Mouse (Mus musculus) lung, postnatal 0 days (tissue): Measurements from ENCODE around the gene Gas2. TPM values are rescaled to one million over a fixed set of nuclear protein-coding genes. Genes with fewer than 3 reads are reported as not detected.

Source experiments
- ATAC-seq: fragments of 200-750 bp; cut with Nextera tagmentation; 2 replicates; pipeline ENCODE4 v1.8.0; 2017; ENCODE audit warnings: moderate library complexity
- DNase-seq: peaks from one replicate; pipeline ENCODE4 v3.0.0-alpha.2; 2016; ENCODE audit warnings: low spot score
- H3K27ac ChIP-seq: fragments of 300-500 bp; sonication (generic); 2 replicates; pipeline ENCODE4 v1.5.1; 2014; ENCODE audit warnings: antibody characterized with exemption, mild to moderate bottlenecking, low read length, mixed read lengths
- H3K27me3 ChIP-seq: fragments of 300-500 bp; sonication (generic); replicated peaks from 2 replicates; pipeline ENCODE4 v1.6.1; 2014; ENCODE audit warnings: low read length, mixed read lengths; ENCODE audit not compliant: insufficient read depth
- H3K36me3 ChIP-seq: fragments of 300-500 bp; sonication (generic); 2 replicates; pipeline ENCODE4 v1.6.1; 2014; ENCODE audit warnings: low read length, mixed read lengths; ENCODE audit not compliant: insufficient read depth
- H3K4me1 ChIP-seq: fragments of 300-500 bp; sonication (generic); 2 replicates; pipeline ENCODE4 v1.6.1; 2014; ENCODE audit warnings: antibody characterized with exemption, low read depth, low read length, mixed read lengths; ENCODE audit not compliant: insufficient read depth
- H3K4me2 ChIP-seq: fragments of 300-500 bp; sonication (generic); replicated peaks from 2 replicates; pipeline ENCODE4 v1.6.1; 2014; ENCODE audit warnings: low read depth, mild to moderate bottlenecking, low read length, moderate library complexity, mixed read lengths
- H3K4me3 ChIP-seq: fragments of 300-500 bp; sonication (generic); 2 replicates; pipeline ENCODE4 v1.5.1; 2014; ENCODE audit warnings: low read depth, low read length
- H3K9ac ChIP-seq: fragments of 300-500 bp; sonication (generic); replicated peaks from 2 replicates; pipeline ENCODE4 v1.6.1; 2014; ENCODE audit warnings: low read depth, mild to moderate bottlenecking
- H3K9me3 ChIP-seq: fragments of 300-500 bp; sonication (generic); 2 replicates; pipeline ENCODE4 v1.6.1; 2016; ENCODE audit warnings: low read length, mixed read lengths
- CTCF ChIP-seq: IDR thresholded peaks from 2 replicates; pipeline ENCODE4 v1.5.1; 2016; ENCODE audit warnings: antibody characterized with exemption, mild to moderate bottlenecking
- EP300 ChIP-seq: IDR thresholded peaks from 2 replicates; pipeline ENCODE4 v1.6.1; 2016; ENCODE audit warnings: antibody characterized with exemption, mild to moderate bottlenecking, control low read depth
- WGBS: fragments of 180-500 bp; shearing (Covaris S2); extraction: QIAGEN DNeasy Blood & Tissue Kit; methylation state at CpG from one replicate; pipeline ENCODE4 v1.1.7; 2014; 5-methylcytosine and 5-hydroxymethylcytosine counted together
- polyA plus RNA-seq: library from polyadenylated mRNA; unstranded; fragments of >200 nt; fragmentation: Nextera tagmentation; extraction: Ambion mirVana; gene quantifications from 2 replicates; pipeline ENCODE4 v1.2.1, GENCODE M21; 2015

Gene Gas2
- polyA plus RNA-seq, 1 experiment from 2014 or later: 4.0 TPM

DNA sequence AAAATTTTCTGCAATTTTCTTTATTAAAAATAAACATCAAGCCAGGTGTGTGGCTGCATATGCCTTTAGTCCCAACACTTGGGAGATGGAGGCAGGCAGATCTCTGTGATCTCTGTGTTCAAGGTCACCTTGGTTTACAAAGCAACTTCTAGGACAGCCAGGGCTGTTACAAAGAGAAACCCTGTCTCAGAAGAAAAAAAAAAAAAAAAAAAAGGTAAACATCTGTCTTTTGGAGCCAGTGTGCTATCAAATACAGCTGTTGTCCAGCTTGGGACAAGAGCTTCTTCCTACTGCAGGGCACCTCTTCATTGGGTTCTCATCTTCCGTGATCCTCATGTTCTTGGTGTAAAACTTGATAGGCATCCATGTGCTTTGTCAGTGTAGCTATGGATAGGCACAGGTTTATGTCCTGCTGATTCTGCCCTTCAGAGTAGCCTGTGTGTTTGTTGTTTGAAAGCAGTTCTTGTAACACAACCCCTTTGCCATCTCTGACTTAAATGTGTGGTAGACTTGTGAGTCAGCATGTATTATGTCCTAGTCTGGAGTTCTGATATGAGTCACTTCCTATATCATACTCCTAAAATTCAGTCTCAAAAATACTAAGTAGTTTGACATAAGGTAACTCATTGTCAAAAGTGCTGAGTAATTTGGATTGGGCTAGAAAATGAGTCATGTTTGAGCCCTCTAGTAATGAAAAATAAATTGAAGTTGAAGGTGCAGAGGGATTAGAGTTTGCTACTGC lies 30.6 kb downstream of the Gas2 start:
- Histone ChIP-seq H3K36me3 (no peaks in the 10 kb centered on the region), H3K9ac (no peak overlapping the region), H3K9me3 (no peaks in the 10 kb centered on the region), H3K27me3 (no peaks in the 10 kb centered on the region), H3K27ac (no peak overlapping the region), H3K4me2 (no peak overlapping the region), H3K4me1 (no peaks in the 10 kb centered on the region), H3K4me3 (no peak overlapping the region)
- no peak for TF ChIP-seq CTCF
- no peak for TF ChIP-seq EP300
- 100% methylated on average over 1 of the region's 1 CpGs for WGBS
- DNase-seq (no peak), ATAC-seq (no peak)

DNA sequence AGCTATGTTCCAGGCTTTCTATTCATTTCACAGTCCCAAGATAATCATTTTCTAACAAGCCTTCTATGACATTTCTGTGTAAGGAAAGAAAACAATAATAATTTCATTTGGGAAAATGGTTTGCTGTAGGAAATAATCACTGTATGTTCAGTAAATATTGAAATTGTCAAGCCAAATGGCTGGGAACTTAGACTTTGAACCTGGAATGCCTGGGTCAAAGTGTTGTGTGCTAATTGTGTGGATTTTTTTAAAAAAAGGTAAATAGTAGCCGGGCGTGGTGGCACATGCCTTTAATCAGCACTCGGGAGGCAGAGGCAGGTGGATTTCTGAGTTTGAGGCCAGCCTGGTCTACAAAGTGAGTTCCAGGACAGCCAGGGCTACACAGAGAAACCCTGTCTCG lies 31.2 kb downstream of the Gas2 start:
- TF ChIP-seq EP300: no peak
- no peak for TF ChIP-seq CTCF
- 73% methylated on average over 4 of the region's 4 CpGs for WGBS
- Histone ChIP-seq H3K36me3 (no peaks in the 10 kb centered on the region), H3K4me3 (no peak overlapping the region), H3K4me1 (no peaks in the 10 kb centered on the region), H3K27me3 (no peaks in the 10 kb centered on the region), H3K27ac (no peak overlapping the region), H3K9me3 (no peaks in the 10 kb centered on the region), H3K4me2 (no peak overlapping the region), H3K9ac (no peak overlapping the region)
- DNase-seq: no peak
- no peak for ATAC-seq

DNA sequence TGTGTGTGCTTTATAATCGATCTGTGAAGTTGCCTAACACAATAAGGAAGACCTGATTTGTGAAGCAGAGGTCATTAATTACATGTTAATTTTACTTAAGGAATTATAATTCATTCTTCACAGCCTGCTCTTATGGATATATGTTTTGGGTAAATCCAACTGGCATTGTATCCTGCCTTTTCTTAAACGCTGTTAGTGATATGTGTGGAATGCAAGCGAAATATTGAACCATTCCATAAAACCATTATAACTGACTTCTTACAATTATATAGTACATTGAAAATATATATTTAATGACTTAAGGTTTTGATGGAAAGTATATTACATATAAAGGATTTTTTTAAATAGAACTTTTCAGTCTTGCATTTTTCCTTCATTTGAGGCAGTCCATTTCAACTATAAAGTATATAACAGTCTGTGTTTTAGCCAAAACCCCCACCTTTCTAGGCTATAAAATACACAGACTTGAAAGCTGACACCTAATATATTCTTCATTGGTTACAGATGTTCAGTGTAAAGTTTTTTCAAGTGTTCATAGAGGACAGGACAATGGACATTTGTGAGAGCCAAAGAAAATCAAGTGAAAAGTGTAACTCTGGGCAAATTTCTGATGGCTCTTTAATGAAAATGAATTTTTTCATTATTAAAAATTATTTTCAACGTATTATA lies 32.5 kb downstream of the Gas2 start:
- Histone ChIP-seq H3K27ac (no peak overlapping the region), H3K4me2 (no peak overlapping the region), H3K27me3 (no peaks in the 10 kb centered on the region), H3K9me3 (no peaks in the 10 kb centered on the region), H3K4me1 (no peaks in the 10 kb centered on the region), H3K4me3 (no peak overlapping the region), H3K9ac (no peak overlapping the region), H3K36me3 (no peaks in the 10 kb centered on the region)
- WGBS: 67% methylated on average over 4 of the region's 4 CpGs
- DNase-seq (no peak), ATAC-seq (no peak)
- TF ChIP-seq CTCF (no peak), EP300 (no peak)

DNA sequence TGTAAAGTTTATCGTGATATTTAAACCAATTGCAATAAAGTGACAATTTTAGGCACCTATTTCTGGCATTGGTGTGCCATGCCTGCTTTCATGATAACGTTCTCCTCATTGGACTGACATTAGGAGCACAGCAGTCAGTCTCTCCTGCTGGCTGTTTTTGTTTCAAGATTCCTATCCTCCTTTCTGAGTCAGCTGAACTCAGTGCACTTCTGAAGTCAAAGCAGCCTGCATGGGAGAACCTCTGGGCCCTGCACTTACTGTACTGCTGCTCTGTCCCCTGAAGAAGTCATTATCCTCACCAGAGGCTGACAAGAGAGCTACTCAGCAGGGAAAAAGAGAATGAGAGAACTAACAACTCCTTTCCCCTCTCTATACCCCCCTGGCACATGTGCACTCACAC lies 33.1 kb downstream of the Gas2 start:
- no peak for DNase-seq
- no peaks in the 10 kb centered on the region for H3K27me3 ChIP-seq
- no peak for ATAC-seq
- no peak overlapping the region for H3K27ac ChIP-seq
- H3K9ac ChIP-seq: no peak overlapping the region
- no peak overlapping the region for H3K4me2 ChIP-seq
- H3K4me1 ChIP-seq: no peaks in the 10 kb centered on the region
- no peaks in the 10 kb centered on the region for H3K9me3 ChIP-seq
- no peaks in the 10 kb centered on the region for H3K36me3 ChIP-seq
- WGBS: 51% methylated on average over 2 of the region's 2 CpGs
- TF ChIP-seq EP300 (no peak), CTCF (no peak)
- H3K4me3 ChIP-seq: no peak overlapping the region

DNA sequence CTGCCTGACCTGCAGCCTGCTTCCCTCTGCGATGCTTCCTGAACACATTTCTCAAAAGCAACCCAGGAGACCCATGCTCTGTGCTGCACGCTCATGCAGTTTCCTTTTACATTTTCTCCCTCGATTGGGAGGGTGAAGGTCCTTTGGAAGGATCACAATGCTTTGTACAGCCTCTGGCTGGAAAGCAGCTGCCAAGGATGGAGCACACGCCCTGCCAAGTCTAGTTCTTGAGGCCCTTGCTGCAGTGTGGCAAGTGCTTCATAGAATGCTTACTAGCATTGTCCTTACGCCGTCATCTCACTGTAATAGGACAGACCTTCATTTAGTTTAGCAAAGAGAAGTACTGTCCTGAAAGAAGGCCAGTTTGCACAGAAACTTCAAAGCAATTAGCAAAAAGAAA lies 37.3 kb downstream of the Gas2 start:
- ATAC-seq (no peak), DNase-seq (no peak)
- no peaks in the 10 kb centered on the region for H3K4me1 ChIP-seq
- no peaks in the 10 kb centered on the region for H3K36me3 ChIP-seq
- H3K9ac ChIP-seq: no peak overlapping the region
- no peak overlapping the region for H3K4me3 ChIP-seq
- H3K27ac ChIP-seq: no peak overlapping the region
- WGBS: 70% methylated on average over 6 of the region's 6 CpGs
- no peak overlapping the region for H3K4me2 ChIP-seq
- TF ChIP-seq CTCF: no peak
- TF ChIP-seq EP300: no peak
- H3K9me3 ChIP-seq: no peaks in the 10 kb centered on the region
- H3K27me3 ChIP-seq: no peaks in the 10 kb centered on the region

DNA sequence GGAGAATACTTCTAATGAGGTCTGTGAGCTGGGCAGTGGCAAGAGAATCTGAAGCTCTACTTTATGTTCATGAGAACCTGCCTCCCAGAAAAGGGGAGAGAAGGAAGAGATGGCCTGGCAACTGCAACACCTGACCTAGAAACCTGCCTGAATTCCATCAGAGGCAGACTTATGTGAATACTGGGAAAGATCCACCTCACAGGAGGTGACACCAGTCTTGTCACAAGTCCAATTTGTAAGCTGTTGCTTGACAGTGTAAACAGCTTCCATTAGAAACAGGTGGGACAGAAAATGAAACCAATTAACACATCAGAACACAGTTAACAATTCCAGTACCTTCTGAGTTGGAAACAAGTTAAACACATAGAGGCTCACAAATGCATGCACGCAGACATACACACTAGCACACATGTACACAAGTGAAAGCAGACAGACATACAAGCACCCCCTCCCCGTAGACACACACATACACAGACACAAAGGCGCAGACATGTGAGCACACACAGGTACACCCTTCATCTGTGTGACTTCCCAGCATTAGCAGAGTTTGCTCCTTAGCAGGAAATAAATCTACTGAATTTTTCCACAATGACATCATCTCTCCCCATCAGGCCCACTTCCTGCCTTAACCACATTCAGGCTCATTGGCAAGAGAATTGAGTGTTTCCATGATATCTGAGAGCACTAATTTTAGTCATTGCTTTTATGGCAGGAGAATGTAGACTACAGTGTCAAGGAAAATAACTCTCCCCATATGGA lies 51.7 kb downstream of the Gas2 start:
- Histone ChIP-seq H3K9ac (no peak overlapping the region), H3K9me3 (no peaks in the 10 kb centered on the region), H3K27ac (no peak overlapping the region), H3K4me1 (no peaks in the 10 kb centered on the region), H3K4me2 (no peak overlapping the region), H3K27me3 (no peaks in the 10 kb centered on the region), H3K4me3 (no peak overlapping the region), H3K36me3 (no peaks in the 10 kb centered on the region)
- no peak for TF ChIP-seq CTCF
- TF ChIP-seq EP300: no peak
- ATAC-seq (peak; percentile 59; the same call in 1 of the 2 replicates), DNase-seq (peak; percentile 39)
- 52% methylated on average over 3 of the region's 3 CpGs for WGBS
